Mouse (Mus musculus) 3T3-L1 (cell line): ENCODE results near the gene Siglecg.

Source experiments
- DNase-seq: peaks from one replicate; pipeline ENCODE4 v3.0.0-alpha.2; 2015; ENCODE audit warnings: low read depth, low spot score

Siglecg gene

GRCm38 (mm10) chr7:43442684-43443083 lies 34.7 kb downstream of the Siglecg start:
- DNase-seq, result no peak

DNA sequence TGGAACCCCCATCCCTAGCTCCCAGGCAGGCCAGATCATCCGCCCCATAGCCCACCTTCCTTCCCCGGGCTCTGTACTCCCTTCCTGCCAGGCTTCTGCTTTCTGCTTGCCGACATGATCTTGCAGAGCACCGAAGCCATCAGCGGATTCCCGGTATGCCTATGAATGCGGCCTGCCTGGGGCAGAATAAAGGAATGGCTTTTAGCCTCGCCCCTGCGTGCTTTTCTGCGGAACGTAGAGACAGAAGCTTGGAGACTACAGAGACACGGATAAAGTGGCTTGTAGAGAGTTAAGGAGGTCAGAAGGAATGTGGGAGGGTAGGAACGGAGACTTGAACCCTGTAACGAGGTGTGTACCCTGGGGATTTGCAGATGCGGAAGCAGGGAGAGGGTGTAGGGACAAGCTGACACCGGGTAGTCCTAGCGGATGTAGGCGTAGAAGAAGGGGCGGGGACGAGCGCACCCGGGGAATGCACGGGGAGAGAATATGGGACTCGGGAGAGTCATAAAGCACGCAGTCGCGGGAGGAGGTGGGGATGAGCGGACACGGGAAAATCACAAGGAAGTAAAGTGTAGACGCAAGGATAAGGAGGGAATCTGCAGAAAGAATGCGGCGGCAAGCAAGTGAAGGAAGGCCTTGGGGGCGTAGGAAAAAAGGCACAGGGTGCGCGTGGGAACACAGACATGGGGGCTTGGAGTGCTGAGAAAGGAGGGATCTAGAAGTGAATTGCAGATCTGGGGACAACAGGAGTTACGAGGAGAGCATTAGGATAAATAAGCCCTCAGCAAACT lies 35.3 kb downstream of the Siglecg start:
- peak; percentile 87 for DNase-seq

DNA sequence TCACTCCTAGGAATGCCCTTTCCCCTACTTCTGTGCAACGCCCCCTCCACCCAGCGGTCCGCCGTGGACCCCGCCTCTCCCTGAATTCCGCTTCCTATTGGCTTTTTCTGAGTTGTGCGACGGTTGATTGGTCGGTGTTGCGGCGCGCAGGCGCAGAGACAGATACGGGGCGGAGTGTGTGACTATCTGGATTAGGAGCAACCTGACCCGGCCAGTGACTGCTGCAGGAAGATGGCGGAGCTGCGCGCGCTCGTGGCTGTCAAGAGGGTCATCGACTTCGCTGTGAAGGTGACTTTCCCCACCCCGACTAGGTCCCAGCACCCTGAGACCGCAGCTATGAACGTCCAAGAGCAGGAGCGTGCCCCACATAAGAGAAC lies 35.9 kb downstream of the Siglecg start, which contains the start of the genes Etfb and Gm45233:
Gene Etfb (plus strand): TSS at position 167 of the 377 bp plus-strand sequence.
Gene Gm45233 (plus strand): TSS at position 212 of the 377 bp plus-strand sequence.
- peak; percentile 96 for DNase-seq

DNA sequence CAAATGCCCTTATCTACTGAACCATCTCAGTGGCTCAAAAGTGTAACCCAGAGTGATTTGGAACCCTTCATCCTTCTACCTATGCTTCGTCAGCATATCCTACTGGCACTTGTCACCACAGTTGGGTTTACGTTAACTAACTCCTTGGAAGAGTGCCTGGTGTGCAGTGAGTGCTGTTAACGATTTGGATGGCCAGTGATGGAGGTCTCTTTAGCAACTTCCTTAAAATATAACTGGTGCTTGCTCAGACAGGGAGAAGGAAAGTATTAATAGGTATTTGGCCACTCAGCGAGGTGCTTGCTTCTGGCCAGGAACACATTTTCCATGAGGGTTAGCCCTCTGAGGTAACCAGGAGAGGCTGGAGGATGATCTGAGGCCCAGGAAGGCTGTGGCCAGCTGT lies 39.8 kb downstream of the Siglecg start:
- DNase-seq, result no peak

DNA sequence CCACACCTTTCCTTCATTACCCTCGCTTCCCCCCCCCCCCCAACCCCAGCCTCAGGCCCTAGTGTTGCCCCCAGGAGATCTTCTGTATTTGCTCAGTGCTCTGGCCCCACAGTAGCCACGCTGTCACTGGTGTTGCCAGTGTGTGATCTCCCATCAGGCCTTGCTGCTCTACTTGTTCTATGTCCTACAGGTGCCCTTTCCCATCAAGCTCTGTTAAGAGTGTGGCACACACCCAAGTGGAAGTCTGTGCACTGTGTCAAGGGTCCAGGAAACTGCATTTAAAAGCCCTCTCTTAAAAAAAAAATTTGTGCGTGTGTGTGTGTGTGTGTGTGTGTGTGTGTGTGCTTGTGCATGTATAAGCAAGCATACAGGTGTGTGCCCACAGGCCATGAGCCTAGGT lies 40.2 kb downstream of the Siglecg start:
- no peak for DNase-seq

DNA sequence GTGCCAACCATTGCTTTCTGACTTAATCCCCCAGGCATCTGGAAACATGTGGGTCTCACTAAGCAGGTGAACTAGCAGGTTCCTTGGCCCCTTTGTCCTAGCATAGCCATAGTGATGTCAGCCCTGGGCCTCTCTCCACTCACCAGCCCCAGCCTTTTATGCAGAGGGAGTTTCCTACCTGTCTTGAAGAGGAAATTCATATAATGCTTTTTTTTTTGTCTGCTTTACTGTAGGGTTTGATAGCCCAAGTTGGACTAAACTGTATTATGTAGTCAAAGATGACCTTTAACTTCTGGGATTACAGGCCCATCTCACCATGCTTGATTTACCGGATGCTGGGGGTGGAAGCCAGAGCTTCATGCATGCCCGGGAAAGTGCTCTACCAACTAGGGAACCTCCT lies 41.8 kb downstream of the Siglecg start:
- DNase-seq, result no peak

DNA sequence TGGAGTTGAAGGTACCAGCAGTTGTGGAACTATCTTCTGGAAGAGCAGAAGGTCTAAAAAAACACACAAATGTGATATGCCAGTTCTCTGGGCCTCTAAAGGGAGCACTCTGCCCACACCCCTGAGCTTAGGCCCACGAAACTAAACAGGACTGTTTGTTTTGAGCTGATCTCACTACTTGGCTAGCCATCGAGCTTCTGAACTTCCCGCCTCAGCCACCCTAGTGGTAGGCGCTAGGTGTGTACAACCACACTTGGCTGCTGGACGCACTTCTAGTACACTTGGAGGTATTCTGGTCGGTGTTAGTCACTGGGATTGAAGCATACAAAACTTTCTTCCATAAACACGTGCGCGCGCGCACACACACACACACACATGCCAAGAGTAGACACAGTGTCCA lies 43.7 kb downstream of the Siglecg start:
- DNase-seq, result no peak

- peak; percentile 62 for DNase-seq
Observed at GRCm38 (mm10) chr7:43452609-43453008, 44.6 kb downstream of the Siglecg start.

- no peak for DNase-seq
Observed at GRCm38 (mm10) chr7:43453599-43454355, 45.8 kb downstream of the Siglecg start.

GRCm38 (mm10) chr7:43454371-43454770 lies 46.4 kb downstream of the Siglecg start:
- DNase-seq, result no peak

- DNase-seq, result no peak
Observed at GRCm38 (mm10) chr7:43462851-43463250, 54.8 kb downstream of the Siglecg start, which contains the start of gene Vsig10l. TSS of gene Vsig10l (plus strand) at chr7:43463151.

DNA sequence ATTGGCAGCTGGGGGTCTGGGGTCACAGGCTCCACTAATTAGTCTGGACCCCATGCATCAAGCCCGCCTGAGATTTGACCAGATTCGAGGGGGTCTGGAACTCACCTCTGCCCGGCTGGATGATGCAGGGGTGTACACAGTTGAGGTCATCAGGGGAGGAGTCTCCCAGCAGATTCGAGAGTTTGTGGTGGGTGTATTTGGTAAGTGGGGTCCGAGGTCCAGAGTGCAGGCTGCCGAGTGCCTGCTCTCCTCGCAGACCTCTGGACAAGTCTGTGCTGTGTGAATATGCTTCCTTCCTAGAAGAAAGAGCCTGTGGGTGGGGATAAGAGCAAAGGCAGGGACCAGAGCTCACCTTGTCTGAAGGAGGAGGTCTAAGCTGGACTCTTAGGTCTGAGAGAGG lies 56.0 kb downstream of the Siglecg start:
- DNase-seq, result no peak

DNA sequence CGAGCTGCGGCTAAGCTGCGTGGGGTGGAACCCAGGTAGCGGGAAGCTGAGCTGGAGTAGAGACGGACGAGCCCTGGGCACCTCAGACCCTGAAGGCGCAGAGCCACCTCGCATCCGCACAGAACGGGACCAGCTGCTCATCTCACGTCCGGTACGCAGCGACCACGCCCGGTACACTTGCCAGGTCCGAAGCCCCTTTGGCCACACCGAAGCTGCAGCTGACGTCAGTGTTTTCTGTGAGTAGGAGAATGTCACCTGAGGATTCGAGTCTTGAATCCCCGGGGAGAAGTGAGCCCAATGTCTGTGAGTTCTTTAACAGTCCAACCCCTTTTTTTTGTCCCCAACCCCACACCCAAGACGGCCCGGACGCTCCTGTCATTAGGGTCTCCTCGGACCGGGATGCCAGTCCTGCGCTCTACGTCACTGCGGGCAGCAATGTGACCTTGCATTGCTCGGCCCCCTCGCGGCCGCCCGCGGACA lies 56.9 kb downstream of the Siglecg start:
- DNase-seq, result no peak

GRCm38 (mm10) chr7:43465344-43466098 lies 57.5 kb downstream of the Siglecg start:
- peak; percentile 93 for DNase-seq

GRCm38 (mm10) chr7:43466099-43466694 lies 58.2 kb downstream of the Siglecg start:
- DNase-seq, result peak; percentile 79
